Mouse (Mus musculus): ENCODE results near the gene Gucy1b1.

DNA sequence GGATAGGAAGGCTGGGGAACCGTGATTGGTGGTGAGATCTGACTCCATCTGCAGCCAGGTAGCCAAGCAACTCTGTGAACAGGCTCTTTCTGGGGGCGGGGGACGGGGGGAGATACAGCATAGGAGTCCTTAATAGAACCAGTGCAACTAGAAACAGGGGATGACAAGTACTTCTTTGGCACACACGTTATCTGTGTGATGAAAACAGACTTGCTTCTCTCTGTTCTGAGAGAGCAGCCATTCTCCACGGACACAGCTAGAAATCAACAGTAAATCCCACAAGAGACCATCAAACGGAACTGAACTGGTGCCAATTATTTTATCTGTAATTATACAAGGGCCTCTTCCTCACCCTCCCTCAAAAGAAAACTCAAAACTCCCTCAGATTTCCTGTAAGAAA, 29.7 kb upstream of the Gucy1b1 start:
- TF ChIP-seq EP300 (IDR thresholded peaks at IDR 0.05), result no peak
- TF ChIP-seq CTCF (IDR thresholded peaks at IDR 0.05), result no peak

Data from lung, postnatal 0 days (tissue).